Mouse (Mus musculus) G1E (cell line): ENCODE data around the gene Hyal2. TPM values are rescaled to one million over a fixed set of nuclear protein-coding genes. Genes with fewer than 3 reads are reported as not detected.

Experiments
- ATAC-seq: 2 replicates; pipeline ENCODE4 v1.8.0; 2016; ENCODE audit warnings: mild to moderate bottlenecking; ENCODE audit not compliant: insufficient number of reproducible peaks, poor library complexity, low FRiP score, severe bottlenecking; ENCODE audit errors: extremely low read depth
- DNase-seq: peaks from one replicate; pipeline ENCODE4 v3.0.0; 2012; ENCODE audit warnings: low spot score
- H3K27me3 ChIP-seq: 2 replicates; pipeline ENCODE4 v1.6.1; 2012; ENCODE audit warnings: mild to moderate bottlenecking, low read length, inconsistent platforms; ENCODE audit not compliant: insufficient read depth
- H3K36me3 ChIP-seq: replicated peaks from 2 replicates; pipeline ENCODE3; 2012; ENCODE audit warnings: mild to moderate bottlenecking, inconsistent platforms
- H3K4me1 ChIP-seq: 2 replicates; pipeline ENCODE4 v1.6.1; 2012; ENCODE audit warnings: low read depth, low read length, inconsistent platforms, mixed read lengths; ENCODE audit not compliant: insufficient read depth
- H3K4me3 ChIP-seq: 2 replicates; pipeline ENCODE4 v1.5.1; 2012; ENCODE audit warnings: low read depth, mild to moderate bottlenecking, inconsistent platforms, low read length, moderate library complexity, mixed read lengths
- H3K9me3 ChIP-seq: replicated peaks from 2 replicates; pipeline ENCODE4 v1.6.1; 2012; ENCODE audit warnings: inconsistent platforms
- CTCF ChIP-seq: IDR thresholded peaks from 2 replicates; pipeline ENCODE4 v1.5.1; 2012; ENCODE audit warnings: low read depth, low read length, inconsistent platforms, mixed read lengths
- GATA1 ChIP-seq: IDR thresholded peaks from 2 replicates; pipeline ENCODE4 v1.6.1; 2012; ENCODE audit warnings: borderline replicate concordance, low read length, inconsistent platforms, mixed read lengths
- GATA2 ChIP-seq: IDR thresholded peaks from 2 replicates; pipeline ENCODE4 v1.6.1; 2012; ENCODE audit warnings: low read depth, low read length, inconsistent platforms, borderline replicate concordance
- POLR2AphosphoS5 ChIP-seq: IDR thresholded peaks from 2 replicates; pipeline ENCODE4 v1.6.1; 2012; ENCODE audit warnings: low read depth, low read length, inconsistent platforms; ENCODE audit not compliant: insufficient replicate concordance
- TAL1 ChIP-seq: conservative IDR thresholded peaks from 2 replicates; pipeline ENCODE4 v1.6.1; 2012; ENCODE audit warnings: low read depth, low read length, inconsistent platforms, mixed read lengths
- polyA plus RNA-seq: library from polyadenylated mRNA; stranded (reverse); fragments of >175 nt; gene quantifications from 2 replicates; pipeline ENCODE4 v1.2.3, GENCODE M21; 2012
- total RNA-seq, 2 experiments: library from RNA; stranded (forward) in 1 of 2; stranded (reverse) in 1 of 2; fragments of 200-1000 nt in 1 of 2; fragments of >200 nt in 1 of 2; fragmentation: Nextera tagmentation in 1 of 2; gene quantifications; 2 replicates each; pipeline ENCODE4 v1.2.3; 2014 to 2017

The Hyal2 gene
- total and polyA plus RNA-seq, 3 experiments, result 5.5 to 33.9 (median 11.7) TPM

DNA sequence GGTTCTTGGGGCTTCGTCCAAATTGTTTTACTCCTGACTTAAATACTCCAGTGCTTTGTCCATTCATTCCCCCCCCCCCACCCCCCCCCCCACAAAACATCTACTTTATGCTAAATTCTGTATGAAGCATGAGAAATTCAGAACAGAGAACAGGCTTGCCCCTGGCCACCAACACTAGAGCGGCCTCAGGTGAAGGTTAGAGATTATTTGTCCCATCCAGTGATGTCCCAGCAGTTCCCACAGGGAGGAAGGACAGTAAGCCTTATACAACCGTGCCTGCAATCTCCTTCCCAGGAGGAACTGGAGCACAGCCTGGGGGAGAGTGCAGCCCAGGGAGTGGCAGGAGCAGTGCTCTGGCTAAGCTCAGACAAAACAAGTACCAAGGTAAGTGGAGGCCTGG is 10.8 kb downstream of the Hyal2 start, which contains the start of gene Naa80:
TSS of gene Naa80 (plus strand) at position 301 of the 400 bp plus-strand sequence.
- peaks cover 79% of the 10 kb centered on the region for H3K4me1 ChIP-seq
- no peak within 1 kb of the TSS for H3K4me3 ChIP-seq

DNA sequence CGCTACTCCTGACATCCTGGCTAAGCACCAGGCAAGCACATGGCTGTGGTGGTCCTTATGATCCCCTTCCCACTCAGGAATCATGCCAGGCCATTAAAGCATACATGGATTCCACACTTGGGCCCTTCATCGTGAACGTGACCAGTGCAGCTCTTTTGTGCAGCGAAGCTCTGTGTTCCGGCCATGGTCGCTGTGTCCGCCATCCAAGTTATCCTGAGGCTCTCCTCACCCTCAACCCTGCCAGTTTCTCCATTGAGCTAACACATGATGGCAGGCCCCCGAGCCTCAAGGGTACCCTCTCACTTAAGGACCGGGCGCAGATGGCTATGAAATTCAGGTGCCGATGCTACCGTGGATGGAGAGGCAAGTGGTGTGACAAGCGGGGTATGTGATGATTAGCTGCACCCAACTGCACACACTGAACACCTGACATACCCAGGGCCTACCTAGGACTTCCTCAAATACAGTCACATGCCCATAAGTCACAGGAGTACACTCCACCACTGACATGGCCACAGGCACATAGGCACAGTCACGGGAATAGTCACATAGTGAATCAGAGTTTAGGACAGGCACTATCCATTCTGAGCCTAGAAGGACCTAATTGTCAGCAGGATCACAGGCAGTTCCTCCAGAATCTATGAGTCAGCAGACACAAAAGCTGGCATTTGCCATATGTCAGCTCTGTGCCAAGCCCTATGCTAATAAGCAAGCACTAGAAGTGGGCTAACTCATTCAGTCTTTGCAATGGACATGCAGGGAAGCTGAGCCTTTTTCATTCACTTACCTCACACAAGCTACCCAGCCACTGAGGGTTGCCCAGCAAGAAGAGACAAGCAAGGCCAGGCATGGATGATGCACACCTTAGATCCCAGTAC is 11.5 kb downstream of the Hyal2 start:
- H3K27me3 ChIP-seq, result no peaks in the 10 kb centered on the region
- DNase-seq (no peak), ATAC-seq (no peak)
- no peak overlapping the region for H3K4me3 ChIP-seq
- no peaks in the 10 kb centered on the region for H3K9me3 ChIP-seq
- TF ChIP-seq POLR2AphosphoS5 (no peak), GATA2 (no peak), GATA1 (no peak), TAL1 (no peak), CTCF (no peak)
- H3K36me3 ChIP-seq, result peaks cover 40% of the 10 kb centered on the region
- peaks cover 86% of the 10 kb centered on the region for H3K4me1 ChIP-seq

More for the DNA sequence above, 10.8 kb downstream of the Hyal2 start, which contains the start of gene Naa80:
- Histone ChIP-seq H3K9me3 (no peaks in the 10 kb centered on the region), H3K27me3 (no peaks in the 10 kb centered on the region), H3K36me3 (peaks cover 34% of the 10 kb centered on the region)
- ATAC-seq (no peak), DNase-seq (no peak)
- TF ChIP-seq CTCF, result no peak
- TF ChIP-seq GATA1, result no peak
- TF ChIP-seq GATA2, result no peak

DNA sequence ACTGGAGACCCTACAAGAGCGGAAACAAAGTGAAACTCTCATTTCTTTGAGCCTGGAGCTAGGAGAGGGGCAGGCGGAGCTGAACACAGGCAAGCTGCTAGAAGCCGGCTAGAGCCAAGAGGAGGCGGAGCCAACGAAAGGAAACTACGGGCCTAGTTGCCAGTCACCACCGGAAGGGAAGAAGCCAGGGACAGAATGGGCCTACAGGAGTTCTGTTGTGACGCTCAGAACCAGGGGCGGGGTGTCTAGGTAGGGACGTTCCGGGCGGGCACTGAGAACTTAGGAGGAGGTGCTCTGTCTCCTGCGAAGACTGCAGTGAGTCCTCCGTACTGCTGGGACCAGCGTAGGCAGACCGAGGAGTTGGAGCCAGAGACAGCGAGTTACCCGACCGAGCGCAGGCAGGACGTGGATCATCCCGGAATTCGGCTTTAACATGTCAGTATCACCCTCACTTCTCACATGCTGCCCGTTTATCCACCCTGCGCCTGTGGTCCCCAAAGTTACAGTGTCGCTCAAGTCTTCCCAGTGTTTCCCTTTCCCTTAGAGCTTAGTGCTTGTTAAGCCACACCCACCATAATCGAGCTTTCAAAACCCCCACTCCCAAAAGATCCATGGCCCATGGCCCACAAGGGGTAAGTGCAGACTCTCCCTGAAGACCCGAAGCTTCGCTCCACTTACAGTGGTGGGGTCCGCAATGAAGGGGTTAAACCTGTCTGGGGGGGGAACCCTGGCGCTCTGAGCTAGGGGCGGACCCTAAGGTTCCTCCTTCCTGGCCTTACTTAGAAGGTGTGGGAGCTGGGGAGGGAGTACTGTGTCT is 13.0 kb downstream of the Hyal2 start, which contains the start of gene Hyal3:
TSS of gene Hyal3 (plus strand) at position 318 of the 817 bp plus-strand sequence.
- H3K27me3 ChIP-seq, result no peaks in the 10 kb centered on the region
- no peaks in the 10 kb centered on the region for H3K9me3 ChIP-seq
- H3K4me3 ChIP-seq, result peak within 1 kb of the TSS; percentile 83
- TF ChIP-seq GATA1 (no peak), TAL1 (no peak), GATA2 (no peak), POLR2AphosphoS5 (no peak), CTCF (no peak)
- ATAC-seq (peak; percentile 81), DNase-seq (peak; percentile 73)
- peaks cover 53% of the 10 kb centered on the region for H3K36me3 ChIP-seq
- peaks cover 91% of the 10 kb centered on the region for H3K4me1 ChIP-seq

DNA sequence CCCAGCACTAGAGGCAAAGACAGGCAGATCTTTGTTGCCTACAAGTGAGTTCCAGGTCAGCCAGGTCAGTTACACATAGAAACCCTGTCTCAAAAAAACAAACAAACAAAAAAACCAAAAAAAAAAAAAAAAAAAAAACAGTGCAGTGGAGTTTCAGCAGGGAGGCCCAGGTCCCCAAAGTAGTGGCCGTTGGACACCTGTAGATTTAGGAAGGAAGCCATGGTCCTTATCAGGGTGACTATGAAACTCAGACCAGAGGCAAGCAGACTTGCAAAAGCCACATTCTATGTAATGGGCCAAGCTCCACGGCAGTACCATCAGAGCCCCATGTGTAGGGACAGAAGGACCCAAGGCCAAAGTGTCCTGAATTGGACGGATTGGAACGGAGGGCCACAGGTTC is 13.8 kb downstream of the Hyal2 start:
- TF ChIP-seq GATA1 (no peak), POLR2AphosphoS5 (no peak), TAL1 (no peak), GATA2 (no peak), CTCF (no peak)
- peak overlapping the region; percentile 83 for H3K4me3 ChIP-seq
- peaks cover 57% of the 10 kb centered on the region for H3K36me3 ChIP-seq
- ATAC-seq (no peak), DNase-seq (no peak)
- H3K27me3 ChIP-seq, result no peaks in the 10 kb centered on the region
- H3K9me3 ChIP-seq, result no peaks in the 10 kb centered on the region
- peaks cover 92% of the 10 kb centered on the region for H3K4me1 ChIP-seq

DNA sequence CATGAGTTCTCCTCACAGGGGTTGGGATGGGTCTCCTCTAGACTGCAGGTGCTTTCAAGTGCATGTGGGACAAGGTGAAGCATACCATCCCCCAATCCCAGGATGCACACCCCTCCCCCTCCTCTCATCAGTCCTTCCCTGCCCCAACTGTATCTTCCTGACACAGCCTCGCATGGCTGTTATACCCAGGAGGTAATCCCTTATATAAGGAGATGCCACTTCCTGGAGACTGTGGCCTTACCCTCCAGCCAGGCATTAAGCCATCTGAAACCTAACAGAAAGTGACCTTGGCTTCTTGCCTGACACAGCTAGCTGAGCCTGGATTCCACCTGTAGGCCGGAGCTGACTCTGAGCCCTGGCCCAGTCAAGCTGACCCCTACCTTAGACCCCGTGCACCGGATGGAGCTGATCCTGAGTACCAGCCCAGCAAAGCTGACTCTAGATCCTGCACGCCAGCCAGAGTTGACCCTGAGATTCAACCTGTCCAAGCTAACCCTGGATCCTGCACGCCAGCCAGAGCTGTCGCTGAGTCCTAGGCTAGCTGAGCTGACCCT is 14.8 kb downstream of the Hyal2 start:
- no peak for DNase-seq
- Histone ChIP-seq H3K9me3 (no peaks in the 10 kb centered on the region), H3K4me1 (peaks cover 84% of the 10 kb centered on the region), H3K4me3 (peak overlapping the region; percentile 83; the same call in 1 of the 2 replicates), H3K27me3 (no peaks in the 10 kb centered on the region), H3K36me3 (peaks cover 57% of the 10 kb centered on the region)
- no peak for ATAC-seq
- TF ChIP-seq TAL1, result no peak
- no peak for TF ChIP-seq CTCF
- TF ChIP-seq POLR2AphosphoS5, result no peak
- no peak for TF ChIP-seq GATA2
- TF ChIP-seq GATA1, result no peak

DNA sequence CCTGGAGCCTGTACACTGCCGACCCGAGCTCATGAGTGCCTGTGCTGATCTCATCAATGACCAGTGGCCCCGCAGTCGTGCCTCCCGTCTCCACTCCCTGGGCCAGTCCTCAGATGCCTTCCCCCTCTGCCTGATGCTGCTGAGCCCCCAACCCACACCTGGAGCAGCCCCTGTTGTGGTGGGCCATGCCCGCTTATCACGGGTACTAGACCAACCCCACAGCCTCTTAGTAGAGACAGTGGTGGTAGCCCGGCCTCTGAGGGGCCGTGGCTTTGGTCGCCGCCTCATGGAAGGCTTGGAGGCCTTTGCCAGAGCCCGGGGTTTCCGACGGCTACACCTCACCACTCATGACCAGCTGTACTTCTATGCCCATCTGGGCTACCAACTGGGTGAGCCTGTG is 15.4 kb downstream of the Hyal2 start:
- Histone ChIP-seq H3K4me1 (peaks cover 82% of the 10 kb centered on the region), H3K9me3 (no peaks in the 10 kb centered on the region), H3K4me3 (peak overlapping the region; percentile 83; the same call in 1 of the 2 replicates), H3K27me3 (no peaks in the 10 kb centered on the region), H3K36me3 (peaks cover 52% of the 10 kb centered on the region)
- ATAC-seq (no peak), DNase-seq (no peak)
- no peak for TF ChIP-seq TAL1
- TF ChIP-seq POLR2AphosphoS5, result no peak
- no peak for TF ChIP-seq CTCF
- no peak for TF ChIP-seq GATA1
- no peak for TF ChIP-seq GATA2
